Mouse (Mus musculus) midbrain, embryonic 13.5 days (tissue): ENCODE measurements around the gene Mag. TPM values are rescaled to one million over a fixed set of nuclear protein-coding genes. Genes with fewer than 3 reads are reported as not detected.

Source experiments
- ATAC-seq: fragments of 200-750 bp; cut with Nextera tagmentation; 2 replicates; pipeline ENCODE4 v1.8.0; 2017; ENCODE audit warnings: mild to moderate bottlenecking, moderate TSS enrichment, moderate library complexity
- H3K27ac ChIP-seq: fragments of 300-500 bp; sonication (generic); 2 replicates; pipeline ENCODE4 v1.5.1; 2015; ENCODE audit warnings: inconsistent platforms, mild to moderate bottlenecking, moderate library complexity
- H3K27me3 ChIP-seq: fragments of 300-500 bp; sonication (generic); 2 replicates; pipeline ENCODE4 v1.6.1; 2015; ENCODE audit warnings: mild to moderate bottlenecking, inconsistent platforms
- H3K36me3 ChIP-seq: fragments of 300-500 bp; sonication (generic); 2 replicates; pipeline ENCODE4 v1.6.1; 2015; ENCODE audit warnings: mild to moderate bottlenecking, inconsistent platforms
- H3K4me1 ChIP-seq: fragments of 300-500 bp; sonication (generic); replicated peaks from 2 replicates; pipeline ENCODE4 v1.6.1; 2015; ENCODE audit warnings: inconsistent platforms
- H3K4me2 ChIP-seq: fragments of 300-500 bp; sonication (generic); replicated peaks from 2 replicates; pipeline ENCODE4 v1.6.1; 2015; ENCODE audit warnings: moderate library complexity, mild to moderate bottlenecking, inconsistent platforms
- H3K4me3 ChIP-seq: fragments of 300-500 bp; sonication (generic); replicated peaks from 2 replicates; pipeline ENCODE4 v1.5.1; 2015; ENCODE audit warnings: mild to moderate bottlenecking, inconsistent platforms
- H3K9ac ChIP-seq: fragments of 300-500 bp; sonication (generic); replicated peaks from 2 replicates; pipeline ENCODE4 v1.6.1; 2015; ENCODE audit warnings: mild to moderate bottlenecking, inconsistent platforms
- H3K9me3 ChIP-seq: fragments of 300-500 bp; sonication (generic); 2 replicates; pipeline ENCODE4 v1.6.1; 2016; ENCODE audit warnings: mild to moderate bottlenecking, inconsistent platforms
- WGBS: fragments of 180-500 bp; shearing (Covaris S2); methylation state at CpG from one replicate; pipeline ENCODE4 v1.1.7; 2015; 5-methylcytosine and 5-hydroxymethylcytosine counted together
- polyA plus RNA-seq: library from polyadenylated mRNA; unstranded; fragments of >200 nt; fragmentation: Nextera tagmentation; extraction: Ambion mirVana; gene quantifications from 2 replicates; pipeline ENCODE4 v1.2.1, GENCODE M21; 2015

Gene Mag
- polyA plus RNA-seq, 1 experiment from 2014 or later = 1.3 TPM

- peaks cover 5% of the 10 kb centered on the region; the same call in 1 of the 2 replicates for H3K4me1 ChIP-seq
- H3K9ac ChIP-seq = no peak overlapping the region
- no peak overlapping the region for H3K4me3 ChIP-seq
- no peaks in the 10 kb centered on the region for H3K36me3 ChIP-seq
- WGBS = 74% methylated on average over 1 of the region's 1 CpGs
- no peaks in the 10 kb centered on the region for H3K9me3 ChIP-seq
- no peak overlapping the region for H3K27ac ChIP-seq
- peaks cover 7% of the 10 kb centered on the region; the same call in 1 of the 2 replicates for H3K27me3 ChIP-seq
- H3K4me2 ChIP-seq = no peak overlapping the region
- no peak for ATAC-seq
These were observed 56.9 kb downstream of the Mag start for GRCm38 (mm10) chr7:30857746-30858145.

- Histone ChIP-seq H3K9me3 (no peaks in the 10 kb centered on the region), H3K27ac (no peak within 1 kb of the TSS), H3K4me3 (no peak within 1 kb of the TSS), H3K4me2 (no peak within 1 kb of the TSS), H3K27me3 (peaks cover 7% of the 10 kb centered on the region; the same call in 1 of the 2 replicates), H3K4me1 (peaks cover 5% of the 10 kb centered on the region; the same call in 1 of the 2 replicates), H3K36me3 (no peaks in the 10 kb centered on the region), H3K9ac (no peak within 1 kb of the TSS)
- ATAC-seq = no peak
- WGBS = 83% methylated on average over 6 of the region's 6 CpGs
These were observed 58.6 kb downstream of the Mag start, which contains the start of gene Ffar3 for GRCm38 (mm10) chr7:30856078-30856477. Ffar3 (minus strand) TSS chr7:30856178.

- H3K9ac ChIP-seq = no peak overlapping the region
- ATAC-seq = no peak
- H3K4me2 ChIP-seq = no peak overlapping the region
- no peaks in the 10 kb centered on the region for H3K9me3 ChIP-seq
- 86% methylated on average over 1 of the region's 1 CpGs for WGBS
- no peak overlapping the region for H3K4me3 ChIP-seq
- H3K36me3 ChIP-seq = no peaks in the 10 kb centered on the region
- H3K27me3 ChIP-seq = no peaks in the 10 kb centered on the region
- no peaks in the 10 kb centered on the region for H3K4me1 ChIP-seq
- H3K27ac ChIP-seq = no peak overlapping the region
These were observed 63.3 kb downstream of the Mag start for GRCm38 (mm10) chr7:30851421-30851820.

Other genes with a start within 250 kb of the Mag start
- 34.2 and 37.0 TPM in 2 replicates for gene Haus5, start 249.9 kb downstream of the Mag start, polyA plus RNA-seq
- gene Pmis2, start 243.3 kb downstream of the Mag start, polyA plus RNA-seq = not detected in 2 replicates
- not detected in 2 replicates for gene 2200002J24Rik, start 215.9 kb downstream of the Mag start, polyA plus RNA-seq
- gene Atp4a, start 202.7 kb downstream of the Mag start, polyA plus RNA-seq = 0.62 and 1.3 TPM in 2 replicates
- 200 and 203 TPM in 2 replicates for gene Tmem147, start 185.3 kb downstream of the Mag start, polyA plus RNA-seq
- gene Gapdhs, start 171.2 kb downstream of the Mag start, polyA plus RNA-seq = 1.1 and 2.2 TPM in 2 replicates
- gene Sbsn, start 163.4 kb downstream of the Mag start, polyA plus RNA-seq = 2.3 TPM in 2 replicates
- gene Dmkn, start 151.1 kb downstream of the Mag start, polyA plus RNA-seq = 0.27 and 0.57 TPM in 2 replicates
- gene Krtdap, start 127.0 kb downstream of the Mag start, polyA plus RNA-seq = not detected in 2 replicates
- gene Ffar2, start 91.1 kb downstream of the Mag start, polyA plus RNA-seq = 0.17 and 0.50 TPM in 2 replicates
- gene Ffar3, start 58.7 kb downstream of the Mag start, polyA plus RNA-seq = not detected in 2 replicates
- not detected in 2 replicates for gene Ffar1, start 53.3 kb downstream of the Mag start, polyA plus RNA-seq
- gene Cd22, start 34.5 kb downstream of the Mag start, polyA plus RNA-seq = not detected in 2 replicates
- gene Hamp2, start 9.8 kb upstream of the Mag start, polyA plus RNA-seq = not detected in 2 replicates
- gene Hamp, start 29.2 kb upstream of the Mag start, polyA plus RNA-seq = not detected in 2 replicates
- gene Usf2, start 41.9 kb upstream of the Mag start, polyA plus RNA-seq = 24.2 and 27.6 TPM in 2 replicates
- 13.5 and 16.1 TPM in 2 replicates for gene Lsr, start 58.6 kb upstream of the Mag start, polyA plus RNA-seq
- gene Fam187b, start 58.9 kb upstream of the Mag start, polyA plus RNA-seq = 0.17 and 0.38 TPM in 2 replicates
- gene Fxyd5, start 127.6 kb upstream of the Mag start, polyA plus RNA-seq = 10.3 and 11.7 TPM in 2 replicates
- gene Fxyd7, start 136.6 kb upstream of the Mag start, polyA plus RNA-seq = 49.2 and 50.8 TPM in 2 replicates
- gene Fxyd1, start 142.3 kb upstream of the Mag start, polyA plus RNA-seq = 5.2 and 5.6 TPM in 2 replicates
- 0.16 and 0.30 TPM in 2 replicates for gene Lgi4, start 144.5 kb upstream of the Mag start, polyA plus RNA-seq
- gene Fxyd3, start 161.8 kb upstream of the Mag start, polyA plus RNA-seq = 0.47 TPM in 1 of 2 replicates, not detected in the other
- gene Hpn, start 200.4 kb upstream of the Mag start, polyA plus RNA-seq = 0.18 and 0.59 TPM in 2 replicates
- gene Scn1b, start 212.1 kb upstream of the Mag start, polyA plus RNA-seq = 1.2 and 2.7 TPM in 2 replicates
- gene Gramd1a, start 241.0 kb upstream of the Mag start, polyA plus RNA-seq = 213 and 241 TPM in 2 replicates